Mouse (Mus musculus) myocyte (in vitro differentiated cells): ENCODE data around the gene Ddx56. TPM values are rescaled to one million over a fixed set of nuclear protein-coding genes. Genes with fewer than 3 reads are reported as not detected.

Source experiments
- H3K27me3 ChIP-seq: one replicate; pipeline ENCODE4 v1.6.1; 2011; ENCODE audit not compliant: control insufficient read depth, insufficient read depth, insufficient read length
- H3K36me3 ChIP-seq: one replicate; pipeline ENCODE4 v1.6.1; 2011; ENCODE audit not compliant: control insufficient read depth, insufficient read depth
- H3K4me2 ChIP-seq: one replicate; pipeline ENCODE4 v1.6.1; 2011; ENCODE audit warnings: low read depth, control low read depth
- H3K4me3 ChIP-seq: one replicate; pipeline ENCODE4 v1.5.1; 2011; ENCODE audit warnings: mild to moderate bottlenecking, control low read depth, moderate library complexity
- H3K79me2 ChIP-seq: one replicate; pipeline ENCODE4 v1.6.1; 2011; ENCODE audit not compliant: control insufficient read depth, insufficient read depth
- H3ac ChIP-seq: one replicate; pipeline ENCODE4 v1.6.1; 2011; ENCODE audit not compliant: control insufficient read depth, insufficient read length
- CEBPB ChIP-seq: IDR thresholded peaks from 2 replicates; pipeline ENCODE4 v1.6.1; 2011; ENCODE audit warnings: mild to moderate bottlenecking, moderate library complexity; ENCODE audit not compliant: poor library complexity, insufficient read depth, severe bottlenecking
- E2F4 ChIP-seq: IDR thresholded peaks from one replicate; pipeline ENCODE4 v1.6.1; 2011; ENCODE audit warnings: mild to moderate bottlenecking, control low read depth, moderate library complexity; ENCODE audit not compliant: insufficient read depth
- MAX ChIP-seq: IDR thresholded peaks from one replicate; pipeline ENCODE4 v1.6.1; 2011; ENCODE audit warnings: low read depth, mild to moderate bottlenecking, control low read depth
- MYOD1 ChIP-seq, 3 experiments: IDR thresholded peaks; one replicate each; pipeline ENCODE4 v1.6.1; 2011; ENCODE audit warnings: control low read depth in 2 of 3, low read depth in 2 of 3, mild to moderate bottlenecking in 2 of 3, moderate library complexity in 1 of 3; ENCODE audit not compliant: insufficient read length in 2 of 3, control insufficient read depth in 1 of 3
- MYOG ChIP-seq, 3 experiments: IDR thresholded peaks; one replicate each; pipeline ENCODE4 v1.6.1; 2011; ENCODE audit warnings: control low read depth in 2 of 3, low read depth in 2 of 3, mild to moderate bottlenecking in 2 of 3; ENCODE audit not compliant: insufficient read length in 2 of 3, control insufficient read depth in 1 of 3, insufficient read depth in 1 of 3
- POLR2A ChIP-seq: IDR thresholded peaks from one replicate; pipeline ENCODE4 v1.6.1; 2011; ENCODE audit warnings: low read depth, mild to moderate bottlenecking, control low read depth, moderate library complexity; ENCODE audit not compliant: insufficient read length
- POLR2AphosphoS2 ChIP-seq: IDR thresholded peaks from one replicate; pipeline ENCODE4 v1.6.1; 2011; ENCODE audit warnings: low read depth, control low read depth; ENCODE audit not compliant: insufficient read length
- REST ChIP-seq: IDR thresholded peaks from one replicate; pipeline ENCODE4 v1.6.1; 2011; ENCODE audit warnings: mild to moderate bottlenecking, control low read depth, moderate library complexity; ENCODE audit not compliant: insufficient read depth, insufficient read length
- SRF ChIP-seq: IDR thresholded peaks from one replicate; pipeline ENCODE4 v1.6.1; 2011; ENCODE audit warnings: low read depth; ENCODE audit not compliant: control insufficient read depth, insufficient read length
- TCF12 ChIP-seq: IDR thresholded peaks from one replicate; pipeline ENCODE4 v1.6.1; 2011; ENCODE audit warnings: mild to moderate bottlenecking, control low read depth; ENCODE audit not compliant: poor library complexity, insufficient read depth, severe bottlenecking
- TCF3 ChIP-seq: IDR thresholded peaks from one replicate; pipeline ENCODE4 v1.6.1; 2011; ENCODE audit warnings: low read depth, control low read depth; ENCODE audit not compliant: insufficient read length
- USF1 ChIP-seq: IDR thresholded peaks from one replicate; pipeline ENCODE4 v1.6.1; 2011; ENCODE audit warnings: low read depth, mild to moderate bottlenecking, control low read depth, moderate library complexity
- polyA plus RNA-seq: library from polyadenylated mRNA; unstranded; fragments of >200 nt; fragmentation: generic; extraction: Trizol; gene quantifications from one replicate; pipeline ENCODE4 v1.2.1, GENCODE M21; 2012; ENCODE audit warnings: missing spikeins

Ddx56 gene
- polyA plus RNA-seq, 1 experiment = 55.7 TPM

- Histone ChIP-seq H3K4me2 (no peak overlapping the region), H3K4me3 (no peak overlapping the region), H3K36me3 (peaks cover 2% of the 10 kb centered on the region), H3K79me2 (no peaks in the 10 kb centered on the region), H3ac (no peak overlapping the region), H3K27me3 (no peaks in the 10 kb centered on the region)
- TF ChIP-seq POLR2AphosphoS2 (no peak), TCF12 (no peak), USF1 (no peak), POLR2A (no peak), TCF3 (no peak), E2F4 (no peak), SRF (no peak), CEBPB (no peak), MAX (no peak), MYOD1 (IDR thresholded peaks at IDR 0.05; ENCODE audit: control insufficient read depth in 1 of 3, insufficient read length in 2 of 3, low read depth in 2 of 3) (no peak), REST (no peak), MYOG (IDR thresholded peaks at IDR 0.05; ENCODE audit: control insufficient read depth in 1 of 3, insufficient read depth in 1 of 3, insufficient read length in 2 of 3, low read depth in 2 of 3) (no peak)
Observed at GRCm38 (mm10) chr11:6252824-6253223, 14.7 kb downstream of the Ddx56 start.

- Histone ChIP-seq H3K4me3 (no peak overlapping the region), H3K36me3 (no peaks in the 10 kb centered on the region), H3K27me3 (no peaks in the 10 kb centered on the region), H3K79me2 (no peaks in the 10 kb centered on the region), H3K4me2 (no peak overlapping the region), H3ac (no peak overlapping the region)
- TF ChIP-seq TCF3 (no peak), MYOD1 (IDR thresholded peaks at IDR 0.05; ENCODE audit: control insufficient read depth in 1 of 3, insufficient read length in 2 of 3, low read depth in 2 of 3) (no peak), E2F4 (no peak), POLR2A (no peak), REST (no peak), MYOG (IDR thresholded peaks at IDR 0.05; ENCODE audit: control insufficient read depth in 1 of 3, insufficient read depth in 1 of 3, insufficient read length in 2 of 3, low read depth in 2 of 3) (no peak), TCF12 (no peak), CEBPB (no peak), POLR2AphosphoS2 (no peak), MAX (no peak), USF1 (no peak), SRF (no peak)
Observed at GRCm38 (mm10) chr11:6252248-6252647, 15.3 kb downstream of the Ddx56 start.

- H3K4me2 ChIP-seq = no peak overlapping the region
- H3K36me3 ChIP-seq = no peaks in the 10 kb centered on the region
- TF ChIP-seq POLR2AphosphoS2 = no peak
- no peak for TF ChIP-seq SRF
- TF ChIP-seq CEBPB = no peak
- TF ChIP-seq MYOG (IDR thresholded peaks at IDR 0.05; ENCODE audit: control insufficient read depth in 1 of 3, insufficient read depth in 1 of 3, insufficient read length in 2 of 3, low read depth in 2 of 3) = no peak
- TF ChIP-seq REST = no peak
- TF ChIP-seq POLR2A = no peak
- TF ChIP-seq MYOD1 (IDR thresholded peaks at IDR 0.05; ENCODE audit: control insufficient read depth in 1 of 3, insufficient read length in 2 of 3, low read depth in 2 of 3) = no peak
- TF ChIP-seq TCF3 = no peak
- TF ChIP-seq E2F4 = no peak
- TF ChIP-seq MAX = no peak
- TF ChIP-seq USF1 = no peak
- TF ChIP-seq TCF12 = no peak
Observed at GRCm38 (mm10) chr11:6244707-6245106, 22.9 kb downstream of the Ddx56 start.

GRCm38 (mm10) chr11:6233025-6233424 is 34.5 kb downstream of the Ddx56 start:
- H3K36me3 ChIP-seq = no peaks in the 10 kb centered on the region
- TF ChIP-seq POLR2A (no peak), REST (no peak), MYOD1 (IDR thresholded peaks at IDR 0.05; ENCODE audit: control insufficient read depth in 1 of 3, insufficient read length in 2 of 3, low read depth in 2 of 3) (no peak), TCF3 (no peak), USF1 (no peak), SRF (no peak), CEBPB (no peak), E2F4 (no peak), MAX (no peak), POLR2AphosphoS2 (no peak), MYOG (IDR thresholded peaks at IDR 0.05; ENCODE audit: control insufficient read depth in 1 of 3, insufficient read depth in 1 of 3, insufficient read length in 2 of 3, low read depth in 2 of 3) (no peak), TCF12 (no peak)
- no peak overlapping the region for H3K4me3 ChIP-seq
- H3K4me2 ChIP-seq = no peak overlapping the region
- H3K27me3 ChIP-seq = peaks cover 20% of the 10 kb centered on the region
- H3K79me2 ChIP-seq = no peaks in the 10 kb centered on the region
- no peak overlapping the region for H3ac ChIP-seq

More at GRCm38 (mm10) chr11:6244707-6245106, 22.9 kb downstream of the Ddx56 start:
- Histone ChIP-seq H3ac (no peak overlapping the region), H3K27me3 (no peaks in the 10 kb centered on the region), H3K79me2 (no peaks in the 10 kb centered on the region), H3K4me3 (no peak overlapping the region)
